In the genomic region with DNA sequence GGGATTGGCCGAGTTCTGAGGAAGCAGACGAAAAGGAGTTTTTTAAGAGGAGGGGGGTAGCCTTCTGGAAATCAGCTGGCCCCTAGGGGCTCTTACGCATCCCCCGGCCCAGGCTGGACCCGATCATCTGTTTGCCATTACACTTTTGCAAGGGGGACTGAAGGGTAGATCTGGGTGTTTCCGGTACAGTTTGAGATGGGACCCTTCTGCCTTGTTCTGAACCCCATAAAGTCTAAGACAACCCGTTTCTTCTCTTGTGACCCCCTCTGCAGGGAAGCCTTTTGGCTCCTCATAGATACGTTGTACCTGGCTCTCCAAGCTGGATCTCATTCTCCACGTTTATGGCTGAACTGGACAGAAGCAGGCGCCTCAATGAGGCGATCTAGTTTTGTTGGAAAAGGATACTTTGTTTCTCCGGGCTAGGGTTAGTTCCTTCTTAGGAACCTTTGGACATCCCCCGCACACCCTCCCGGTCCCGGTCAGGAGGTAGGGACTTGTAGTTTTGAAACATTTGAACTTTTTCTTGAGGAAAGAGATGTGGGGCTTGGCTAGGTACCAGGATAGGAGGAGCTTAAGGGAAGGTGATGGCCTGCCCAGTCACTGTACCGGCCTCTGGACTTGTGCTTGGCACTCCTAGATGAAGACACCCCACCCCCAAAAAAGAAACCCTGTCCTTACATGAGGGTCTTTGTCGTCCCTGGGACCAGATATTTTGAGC, we compare ENCODE assay signal across 8 mouse cellular contexts. TPM values are rescaled to one million over a fixed set of nuclear protein-coding genes. Genes with fewer than 3 reads are reported as not detected.
DNase-seq lines count a peak whose midpoint lies in the region; ATAC-seq and TF ChIP-seq lines count a peak whose summit lies in the region.

No protein-coding gene starts in this region.

- no peak for TF ChIP-seq POLR2A in ES-Bruce4 (IDR thresholded peaks at IDR 0.05; ENCODE audit: insufficient read depth, low read length)

- TF ChIP-seq CTCF in ES-Bruce4 (IDR thresholded peaks at IDR 0.05; ENCODE audit: low read depth, low read length) = no peak

- peak overlapping the region; percentile 85 for H3K9ac ChIP-seq in ES-Bruce4 (ENCODE audit: low read depth, poor library complexity, severe bottlenecking)
- peak overlapping the region; percentile 96 for H3K9ac ChIP-seq in forebrain, embryonic 14.5 days (ENCODE audit: low read length)

- ATAC-seq in forebrain, embryonic 14.5 days = no peak

- no peaks in the 10 kb centered on the region for H3K36me3 ChIP-seq in ES-Bruce4 (ENCODE audit: control insufficient read depth, insufficient read depth, low read length, poor library complexity, severe bottlenecking)
- no peaks in the 10 kb centered on the region for H3K36me3 ChIP-seq in forebrain, embryonic 14.5 days (ENCODE audit: control insufficient read depth, insufficient read depth, low read length)

- peak overlapping the region; percentile 84 for H3K4me3 ChIP-seq in ES-Bruce4 (ENCODE audit: low read depth, low read length)
- peak overlapping the region; percentile 98 for H3K4me3 ChIP-seq in forebrain, embryonic 14.5 days (ENCODE audit: low read depth, low read length)

- H3K4me1 ChIP-seq in ES-Bruce4 (ENCODE audit: control insufficient read depth, insufficient read depth, low read length) = peaks cover 4% of the 10 kb centered on the region
- peaks cover 35% of the 10 kb centered on the region for H3K4me1 ChIP-seq in forebrain, embryonic 14.5 days (ENCODE audit: control insufficient read depth, insufficient read depth, low read length)

- DNase-seq in 416B (ENCODE audit: low read depth) = peak; percentile 60
- no peak for DNase-seq in forebrain, embryonic 14.5 days (ENCODE audit: low spot score)
- DNase-seq in kidney, adult 9 months = peak; percentile 94
- DNase-seq in lung, postnatal 36 days = peak; percentile 66
- no peak for DNase-seq in layer of hippocampus, adult 18-20 months (ENCODE audit: low spot score in 2 of 2)
- DNase-seq in left cerebral cortex, adult 8-10 months (ENCODE audit: low spot score in 2 of 2) = no peak
- DNase-seq in urinary bladder, postnatal 10 days (ENCODE audit: low spot score) = no peak

- TF ChIP-seq EP300 in ES-Bruce4 (IDR thresholded peaks at IDR 0.05; ENCODE audit: insufficient read depth, low read depth, low read length) = no peak

- no peaks in the 10 kb centered on the region for H3K9me3 ChIP-seq in ES-Bruce4 (replicated peaks; ENCODE audit: control insufficient read depth, insufficient read depth, low read length, poor library complexity, severe bottlenecking)
- no peaks in the 10 kb centered on the region for H3K9me3 ChIP-seq in forebrain, embryonic 14.5 days (replicated peaks; ENCODE audit: control insufficient read depth, low read length)

- peak overlapping the region; percentile 92 for H3K27ac ChIP-seq in ES-Bruce4 (ENCODE audit: insufficient read depth, low read length)
- peak overlapping the region; percentile 95 for H3K27ac ChIP-seq in forebrain, embryonic 14.5 days (ENCODE audit: low read depth, low read length)

- 5% methylated on average over 17 of the region's 17 CpGs for WGBS in forebrain, embryonic 14.5 days

- no peaks in the 10 kb centered on the region for H3K27me3 ChIP-seq in ES-Bruce4 (ENCODE audit: control insufficient read depth, insufficient read depth, low read length, poor library complexity, severe bottlenecking)
- H3K27me3 ChIP-seq in forebrain, embryonic 14.5 days (replicated peaks; ENCODE audit: control insufficient read depth, insufficient read depth, low read length) = no peaks in the 10 kb centered on the region

- H3K4me2 ChIP-seq in forebrain, embryonic 14.5 days (ENCODE audit: low read length) = peak overlapping the region; percentile 88

RNA-seq across cellular contexts. Expression of a gene that starts 2.0 kb away (rescaled TPM):
- polyA plus RNA-seq in ES-Bruce4 (2011; ENCODE audit: insufficient read depth, insufficient read length, low read depth, missing spikeins) = 228 and 231 TPM in 2 replicates
- polyA plus RNA-seq in forebrain, embryonic 14.5 days (2014; fragmentation: Nextera tagmentation; extraction: Ambion mirVana) = 77.6 and 94.6 TPM in 2 replicates
- 100 to 1,000 TPM; 107 to 110 TPM for total RNA-seq in layer of hippocampus, adult 18-20 months (2021)
- total RNA-seq in left cerebral cortex, adult 8-10 months (2022) = 100 to 1,000 TPM; 138 to 169 (median 155) TPM

RNA-seq across cellular contexts. Expression of a gene that starts 18.6 kb away (rescaled TPM):
- 777 and 842 TPM in 2 replicates for polyA plus RNA-seq in ES-Bruce4 (2011; ENCODE audit: insufficient read depth, insufficient read length, low read depth, missing spikeins)
- polyA plus RNA-seq in forebrain, embryonic 14.5 days (2014; fragmentation: Nextera tagmentation; extraction: Ambion mirVana) = 348 and 451 TPM in 2 replicates
- 100 to 1,000 TPM; 367 to 379 TPM for total RNA-seq in layer of hippocampus, adult 18-20 months (2021)
- 100 to 1,000 TPM; 331 to 461 (median 392) TPM for total RNA-seq in left cerebral cortex, adult 8-10 months (2022)

RNA-seq across cellular contexts. Expression of a gene that starts 25.1 kb away (rescaled TPM):
- polyA plus RNA-seq in ES-Bruce4 (2011; ENCODE audit: insufficient read depth, insufficient read length, low read depth, missing spikeins) = 0.99 TPM in 1 of 2 replicates, not detected in the other
- 0.50 TPM in 1 of 2 replicates, not detected in the other for polyA plus RNA-seq in forebrain, embryonic 14.5 days (2014; fragmentation: Nextera tagmentation; extraction: Ambion mirVana)
- 1 to 10 TPM; 1.1 to 1.2 TPM for total RNA-seq in layer of hippocampus, adult 18-20 months (2021)
- total RNA-seq in left cerebral cortex, adult 8-10 months (2022) = 1 to 10 TPM in 1 of 4 experiments, under 1 TPM in 2, not detected in 1; 0.65 to 1.2 (median 0.84) TPM

RNA-seq across cellular contexts. Expression of a gene that starts 34.5 kb away (rescaled TPM):
- 14.5 and 16.9 TPM in 2 replicates for polyA plus RNA-seq in ES-Bruce4 (2011; ENCODE audit: insufficient read depth, insufficient read length, low read depth, missing spikeins)
- 9.9 and 11.1 TPM in 2 replicates for polyA plus RNA-seq in forebrain, embryonic 14.5 days (2014; fragmentation: Nextera tagmentation; extraction: Ambion mirVana)
- 10 to 100 TPM; 18.6 to 23.2 TPM for total RNA-seq in layer of hippocampus, adult 18-20 months (2021)
- 10 to 100 TPM; 17.0 to 20.6 (median 19.1) TPM for total RNA-seq in left cerebral cortex, adult 8-10 months (2022)

RNA-seq across cellular contexts. Expression of a gene that starts 39.7 kb away (rescaled TPM):
- 2.8 and 3.4 TPM in 2 replicates for polyA plus RNA-seq in ES-Bruce4 (2011; ENCODE audit: insufficient read depth, insufficient read length, low read depth, missing spikeins)
- polyA plus RNA-seq in forebrain, embryonic 14.5 days (2014; fragmentation: Nextera tagmentation; extraction: Ambion mirVana) = 20.3 and 21.5 TPM in 2 replicates
- 10 to 100 TPM; 70.8 to 71.5 TPM for total RNA-seq in layer of hippocampus, adult 18-20 months (2021)
- total RNA-seq in left cerebral cortex, adult 8-10 months (2022) = 10 to 100 TPM; 73.0 to 83.2 (median 79.8) TPM

Comparison
In these comparisons a context has a peak if more than half of its experiments do, and no peak if none do; other contexts are left out.
1. DNase-seq: peak in 416B (single experiment), kidney, adult 9 months (single experiment) and lung, postnatal 36 days (single experiment); none in forebrain, embryonic 14.5 days (single experiment), layer of hippocampus, adult 18-20 months (0 of 2), left cerebral cortex, adult 8-10 months (0 of 2) and urinary bladder, postnatal 10 days (single experiment).